Mouse (Mus musculus): Measurements from ENCODE around the gene Psmd8. TPM values are rescaled to one million over a fixed set of nuclear protein-coding genes. Genes with fewer than 3 reads are reported as not detected.

The Psmd8 gene
- polyA plus RNA-seq (2021; fragmentation: Nextera tagmentation), result 246 and 266 TPM in 2 replicates
- long read RNA-seq, experiment 1, transcript Psmd8-202 (7 exons, 1,391 nt), result major isoform, 461 of 511 reads
- long read RNA-seq, experiment 1, partial matches to known transcripts, result 8 of 511 reads
- long read RNA-seq, experiment 1, other reads (novel, unspliced or antisense), result 38 of 511 reads
- long read RNA-seq, experiment 2, transcript Psmd8-202 (7 exons, 1,391 nt), result major isoform, 298 of 336 reads
- long read RNA-seq, experiment 2, partial matches to known transcripts, result 16 of 336 reads
- long read RNA-seq, experiment 2, other reads (novel, unspliced or antisense), result 17 of 336 reads

DNA sequence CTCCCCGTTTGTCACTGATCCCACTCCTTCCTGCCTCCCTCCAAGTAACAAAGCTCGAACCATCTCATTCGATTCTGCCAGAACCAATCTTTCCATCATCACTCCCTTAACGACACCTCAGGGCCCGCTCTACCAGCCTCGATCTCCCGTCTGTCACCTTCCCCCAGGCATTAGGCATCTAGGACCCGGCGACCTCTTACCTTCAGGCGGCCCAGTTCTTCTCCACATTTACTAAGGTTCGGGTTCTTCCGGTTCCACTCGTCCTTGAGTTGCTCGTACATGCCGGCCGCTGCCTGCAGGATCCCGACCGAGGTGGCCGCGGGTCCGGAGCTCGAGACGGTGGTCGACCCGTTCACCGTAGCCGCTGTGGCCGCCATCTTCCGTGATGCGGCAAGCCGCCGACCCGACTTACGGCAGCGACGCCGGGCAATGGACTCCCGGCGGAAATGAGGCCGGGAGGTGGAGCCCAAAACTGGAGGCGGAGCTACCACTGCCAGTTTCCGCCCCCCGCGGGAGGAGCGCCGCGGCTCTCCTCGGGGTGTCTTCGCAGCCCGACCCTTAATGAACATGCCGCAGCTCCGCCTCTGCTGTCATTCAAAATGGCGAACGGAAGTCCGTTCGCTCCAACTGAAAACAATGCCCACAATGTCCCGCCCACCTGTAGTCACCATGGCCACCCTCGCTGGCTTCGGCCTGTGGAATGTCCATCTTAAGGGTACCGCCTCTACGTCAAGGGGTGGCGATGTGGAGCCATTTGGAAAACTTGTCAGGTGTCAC, at the start of gene Psmd8:
Psmd8 (minus strand) TSS at position 625 of the 777 bp plus-strand sequence.

GRCm38 (mm10) chr7:29213675-29214082, 33.2 kb upstream of the Psmd8 start, which contains the start of gene Catsperg1:
Catsperg1 (minus strand) TSS chr7:29214035.

DNA sequence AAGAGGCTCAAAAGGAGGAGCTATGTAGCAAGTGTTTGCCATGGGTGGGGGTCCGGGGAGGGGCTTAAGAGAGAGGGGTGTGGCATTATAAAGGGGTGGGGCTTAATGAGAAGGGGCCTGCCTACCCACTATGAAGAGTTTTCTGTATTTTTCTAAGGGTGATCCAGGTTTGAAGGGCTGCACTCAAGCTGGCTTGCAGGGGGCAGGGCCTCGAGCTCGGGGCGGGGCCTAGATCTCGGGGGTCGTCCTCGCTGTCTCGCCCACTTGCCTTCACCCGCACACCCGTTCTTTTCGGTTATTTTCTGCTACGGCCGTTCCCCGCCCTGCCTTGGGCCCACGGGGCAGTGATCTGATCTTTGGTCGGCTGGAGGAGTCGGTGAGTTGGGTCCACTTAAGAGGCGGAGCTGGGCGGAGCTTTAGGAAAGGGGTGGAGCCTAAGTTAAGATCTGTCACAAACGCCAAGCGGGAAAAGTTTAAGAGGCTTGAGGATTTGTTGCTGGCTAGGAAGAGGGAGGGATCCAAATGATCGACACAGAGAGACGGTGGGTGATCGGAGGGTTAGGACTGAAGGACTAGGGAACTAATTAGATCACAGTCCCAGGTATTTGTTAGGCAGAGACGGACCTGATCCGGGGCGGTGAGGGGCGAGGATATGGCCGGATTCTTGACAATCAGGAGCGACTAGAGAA, 10.3 kb downstream of the Psmd8 start, which contains the start of the genes Ggn and Spred3:
Ggn (plus strand) TSS at position 145 of the 689 bp plus-strand sequence.
Spred3 (minus strand) TSS at position 346 of the 689 bp plus-strand sequence.

GRCm38 (mm10) chr7:29155838-29156782, 24.4 kb downstream of the Psmd8 start, which contains the start of gene Fam98c:
Fam98c (minus strand) TSS chr7:29156234.

GRCm38 (mm10) chr7:29134693-29135386, 45.7 kb downstream of the Psmd8 start, which contains the start of gene Rasgrp4:
Rasgrp4 (plus strand) TSS chr7:29134851.

GRCm38 (mm10) chr7:29124970-29125369, 55.5 kb downstream of the Psmd8 start, which contains the start of gene Ryr1:
Ryr1 (minus strand) TSS chr7:29125179.

Other genes with a start within 250 kb of the Psmd8 start
- gene Actn4, start 218.4 kb downstream of the Psmd8 start, polyA plus RNA-seq (2021; fragmentation: Nextera tagmentation), result 107 and 111 TPM in 2 replicates
- gene Eif3k, start 198.8 kb downstream of the Psmd8 start, polyA plus RNA-seq (2021; fragmentation: Nextera tagmentation), result 507 and 624 TPM in 2 replicates
- 0.71 and 0.85 TPM in 2 replicates for gene Map4k1, start 198.7 kb downstream of the Psmd8 start, polyA plus RNA-seq (2021; fragmentation: Nextera tagmentation)
- gene Ryr1, start 55.5 kb downstream of the Psmd8 start, polyA plus RNA-seq (2021; fragmentation: Nextera tagmentation), result 1.7 and 2.2 TPM in 2 replicates
- gene Rasgrp4, start 45.9 kb downstream of the Psmd8 start, polyA plus RNA-seq (2021; fragmentation: Nextera tagmentation), result 0.13 and 0.20 TPM in 2 replicates
- gene Fam98c, start 24.5 kb downstream of the Psmd8 start, polyA plus RNA-seq (2021; fragmentation: Nextera tagmentation), result 77.8 and 81.1 TPM in 2 replicates
- gene Ggn, start 10.5 kb downstream of the Psmd8 start, polyA plus RNA-seq (2021; fragmentation: Nextera tagmentation), result 0.12 and 0.33 TPM in 2 replicates
- gene Spred3, start 10.3 kb downstream of the Psmd8 start, polyA plus RNA-seq (2021; fragmentation: Nextera tagmentation), result 1.7 and 5.1 TPM in 2 replicates
- not detected in 2 replicates for gene Catsperg1, start 33.3 kb upstream of the Psmd8 start, polyA plus RNA-seq (2021; fragmentation: Nextera tagmentation)
- gene Kcnk6, start 51.8 kb upstream of the Psmd8 start, polyA plus RNA-seq (2021; fragmentation: Nextera tagmentation), result 0.69 and 1.1 TPM in 2 replicates
- gene Yif1b, start 57.6 kb upstream of the Psmd8 start, polyA plus RNA-seq (2021; fragmentation: Nextera tagmentation), result 129 and 148 TPM in 2 replicates
- 0.55 and 0.75 TPM in 2 replicates for gene 2200002D01Rik, start 67.8 kb upstream of the Psmd8 start, polyA plus RNA-seq (2021; fragmentation: Nextera tagmentation)
- gene Spint2, start 101.2 kb upstream of the Psmd8 start, polyA plus RNA-seq (2021; fragmentation: Nextera tagmentation), result 34.2 and 38.9 TPM in 2 replicates
- 16.2 and 21.0 TPM in 2 replicates for gene Ppp1r14a, start 108.6 kb upstream of the Psmd8 start, polyA plus RNA-seq (2021; fragmentation: Nextera tagmentation)
- gene Dpf1, start 123.2 kb upstream of the Psmd8 start, polyA plus RNA-seq (2021; fragmentation: Nextera tagmentation), result 42.2 and 43.5 TPM in 2 replicates